Mouse (Mus musculus) gastrocnemius, postnatal 36 days (tissue): ENCODE results near the gene E130114P18Rik. TPM values are rescaled to one million over a fixed set of nuclear protein-coding genes. Genes with fewer than 3 reads are reported as not detected.
A peak's percentile ranks its signal among the peaks of the same experiment; 100 is the strongest.

ENCODE experiments used
- DNase-seq, 2 experiments: peaks; one replicate each; pipeline ENCODE4 v3.0.0; 2022
- intact Hi-C: fragments of 180-260 bp; cut with DNase I; formaldehyde crosslinking; loops from one replicate; pipeline ENCODE4 v1.15.1; 2025
- total RNA-seq, 2 experiments: library from RNA; stranded (reverse); gene quantifications; 2 replicates each; pipeline ENCODE4 v1.2.3; 2021

The E130114P18Rik gene
- total RNA-seq, 2 experiments from 2014 or later = 0.26 TPM; not detected in 1

DNA sequence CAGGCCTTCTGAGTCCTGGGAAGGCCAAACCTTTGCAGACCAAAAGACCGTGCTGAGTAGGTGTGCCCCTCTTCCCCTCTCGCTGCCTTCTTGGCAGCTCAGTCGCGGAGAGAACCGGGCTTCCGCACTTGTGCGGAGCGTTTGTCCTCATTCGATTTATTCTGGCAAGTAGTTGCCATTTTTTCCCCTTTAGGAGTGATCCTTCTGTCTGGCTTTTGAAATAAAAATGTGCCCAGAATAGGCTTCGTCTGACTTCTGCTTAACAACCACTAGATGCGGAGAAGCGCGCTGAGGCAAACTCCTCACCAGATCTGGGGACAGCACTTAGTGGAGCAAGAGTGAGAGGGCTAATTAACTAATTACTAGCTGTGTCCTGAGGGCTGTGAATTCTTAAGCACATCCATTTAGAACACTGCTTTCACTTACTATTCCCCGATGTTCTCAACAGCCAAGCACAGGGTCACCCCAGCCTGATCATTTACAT, 19.9 kb downstream of the E130114P18Rik start:
- intact Hi-C loops = no loop called here
- DNase-seq = peak in 1 of 2 experiments; percentile 43

GRCm38 (mm10) chr4:97757207-97757977, 20.5 kb downstream of the E130114P18Rik start:
- intact Hi-C loops = no loop called here

DNA sequence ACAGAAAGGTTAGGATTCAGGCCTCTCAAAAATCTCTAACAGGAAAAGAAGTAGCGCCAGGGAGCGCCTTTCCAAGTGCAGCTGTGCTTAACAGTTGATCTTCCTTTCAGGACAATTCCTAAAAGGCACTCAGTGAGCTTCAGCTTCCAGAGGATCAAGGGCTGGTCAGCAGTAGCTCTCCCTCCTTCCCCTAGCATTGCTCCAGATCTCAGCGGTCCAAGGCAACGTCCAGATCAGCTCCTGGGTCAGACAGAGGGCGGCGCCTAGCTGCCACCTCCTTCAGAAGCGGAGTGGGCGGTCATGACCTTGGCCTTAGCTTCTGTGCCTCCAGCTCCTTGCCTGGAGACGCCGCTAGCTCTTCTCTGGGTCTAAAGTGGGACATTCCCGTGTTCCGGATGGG, 23.6 kb downstream of the E130114P18Rik start:
- peak; percentile 61 to 66 for DNase-seq
- intact Hi-C loops = loop anchor here (5.0 kb wide), 2 partner anchors 113 to 172 kb away; no protein-coding TSS in a partner anchor

More at GRCm38 (mm10) chr4:97757207-97757977, 20.5 kb downstream of the E130114P18Rik start:
- peak; percentile 62 to 72 for DNase-seq

DNA sequence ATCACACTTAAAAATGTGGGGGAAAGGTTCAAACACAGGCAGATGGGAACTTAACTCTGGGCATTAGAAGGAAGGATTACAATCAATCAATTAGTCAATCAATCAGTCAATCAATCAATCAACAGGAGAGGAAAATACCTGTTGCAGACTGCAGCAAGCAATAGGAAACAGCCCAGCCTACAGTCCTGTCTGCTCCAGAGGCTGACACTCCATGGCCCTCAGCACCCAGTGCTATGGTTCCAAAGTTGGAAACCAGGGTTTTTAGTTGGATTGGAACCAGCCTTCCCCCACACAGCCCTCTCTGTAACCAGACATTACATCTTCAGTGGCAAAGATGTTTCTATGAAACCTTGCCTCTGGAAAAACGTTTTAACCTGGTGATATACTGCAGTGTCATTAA, 24.4 kb downstream of the E130114P18Rik start:
- DNase-seq = no peak
- intact Hi-C loops = loop anchor here (2.0 to 5.0 kb wide), 3 partner anchors 114 to 357 kb away; no protein-coding TSS in a partner anchor

DNA sequence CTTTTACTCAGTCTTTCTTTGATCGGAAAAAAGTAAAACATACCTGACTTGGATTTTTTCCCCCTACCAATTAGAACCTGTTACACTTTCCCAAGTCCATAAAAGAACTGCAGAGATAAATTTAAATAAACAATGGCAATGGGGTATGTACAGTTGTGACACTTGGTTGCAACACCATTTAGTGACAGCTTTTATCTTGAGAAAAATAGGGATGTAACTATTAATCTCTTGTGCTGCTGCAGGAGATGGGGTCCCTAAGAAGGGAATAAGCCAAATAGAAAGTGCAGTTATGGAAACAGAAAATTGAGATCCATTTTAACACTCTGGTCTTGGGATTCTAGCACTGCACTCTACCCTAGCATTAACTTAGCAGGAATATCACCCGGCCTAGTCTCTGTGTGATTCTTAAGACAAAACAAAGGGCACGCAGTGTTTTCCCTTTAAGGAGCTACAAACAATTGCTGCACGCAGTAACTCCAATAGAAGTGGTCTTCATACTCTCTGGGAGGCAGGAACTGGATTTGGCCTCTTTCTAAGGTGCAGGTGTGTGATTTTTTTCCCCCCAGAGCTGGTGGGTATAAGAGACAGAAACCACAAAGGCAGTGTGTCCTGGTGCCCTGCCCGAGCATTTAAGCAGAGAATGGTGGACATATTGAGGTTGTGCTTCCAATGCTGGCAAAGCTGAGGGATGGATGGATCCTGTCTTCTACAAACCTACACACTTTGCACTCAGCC, 25.4 kb downstream of the E130114P18Rik start:
- intact Hi-C loops = loop anchor here (2.0 to 5.0 kb wide), 3 partner anchors 115 to 358 kb away; no protein-coding TSS in a partner anchor
- no peak for DNase-seq

DNA sequence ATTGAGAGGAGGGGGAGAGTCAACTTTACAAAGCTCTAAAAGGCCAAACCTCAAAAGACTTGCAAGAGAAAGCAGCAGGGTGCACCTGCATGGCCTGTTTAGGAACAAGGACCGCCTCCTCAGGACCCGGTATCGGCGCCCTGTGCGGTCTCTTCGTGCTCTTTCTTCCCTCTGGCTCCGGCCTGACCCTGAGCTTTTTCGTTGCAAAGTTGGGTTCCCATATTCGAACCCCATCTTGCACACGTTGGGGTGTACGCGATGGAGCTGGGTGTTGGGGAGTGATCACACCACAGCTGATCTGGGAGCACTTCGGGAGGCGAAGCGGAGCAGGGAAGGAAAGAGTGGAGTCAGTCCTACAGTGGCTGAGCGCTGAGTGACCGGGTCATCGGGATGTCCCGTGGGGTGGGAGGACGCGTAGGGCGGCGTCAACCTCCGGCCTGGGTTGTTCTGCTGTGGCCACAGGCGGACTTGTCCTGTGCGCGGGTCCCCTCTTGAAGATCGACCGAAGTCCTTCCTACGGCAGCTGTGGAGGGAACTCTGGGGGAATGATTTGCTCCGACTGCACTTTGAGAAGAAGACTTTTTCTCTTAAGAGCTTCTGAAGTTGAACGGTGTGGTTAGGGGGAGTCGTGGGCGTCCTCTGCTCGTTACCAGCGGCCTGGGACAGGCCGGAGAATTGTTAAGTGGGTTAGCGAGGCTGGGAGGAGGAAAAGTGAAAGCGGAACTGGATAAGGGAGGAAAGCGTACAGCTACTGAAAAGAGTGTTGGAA, 26.2 kb downstream of the E130114P18Rik start:
- DNase-seq = peak; percentile 74 to 75
- intact Hi-C loops = loop anchor here (2.0 to 5.0 kb wide), 6 partner anchors 27 to 571 kb away; partner anchors contain the start of gene E130114P18Rik

DNA sequence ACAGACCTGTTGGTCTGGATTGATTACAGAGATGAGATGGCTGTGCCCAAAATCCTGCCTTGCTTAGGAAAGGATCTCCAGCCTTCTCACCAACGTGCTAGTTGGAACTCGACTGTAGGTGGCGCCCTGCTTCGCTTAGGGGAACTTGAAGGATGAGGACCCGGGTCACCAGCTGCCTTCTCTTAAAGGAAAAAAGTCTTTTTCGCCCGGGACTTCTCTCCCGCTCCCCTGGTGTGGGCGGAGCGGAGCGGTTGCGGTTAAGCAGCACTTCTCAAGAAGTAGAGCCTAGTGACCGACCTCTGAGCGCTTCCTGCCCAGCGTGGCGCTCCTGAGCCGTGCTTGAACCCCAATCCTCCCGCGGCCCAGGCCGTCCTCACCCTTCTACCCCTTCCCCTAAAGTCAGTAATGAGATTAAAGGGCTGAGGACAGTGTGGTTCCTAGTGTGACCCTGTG, 26.8 kb downstream of the E130114P18Rik start:
- DNase-seq = peak; percentile 86 to 93
- intact Hi-C loops = loop anchor here (2.0 to 5.0 kb wide), 5 partner anchors 28 to 572 kb away; partner anchors contain the start of gene E130114P18Rik

- no peak for DNase-seq
- intact Hi-C loops = loop anchor here (2.0 to 5.0 kb wide), 5 partner anchors 28 to 572 kb away; partner anchors contain the start of gene E130114P18Rik
Measured at GRCm38 (mm10) chr4:97750401-97750800, 27.5 kb downstream of the E130114P18Rik start.

DNA sequence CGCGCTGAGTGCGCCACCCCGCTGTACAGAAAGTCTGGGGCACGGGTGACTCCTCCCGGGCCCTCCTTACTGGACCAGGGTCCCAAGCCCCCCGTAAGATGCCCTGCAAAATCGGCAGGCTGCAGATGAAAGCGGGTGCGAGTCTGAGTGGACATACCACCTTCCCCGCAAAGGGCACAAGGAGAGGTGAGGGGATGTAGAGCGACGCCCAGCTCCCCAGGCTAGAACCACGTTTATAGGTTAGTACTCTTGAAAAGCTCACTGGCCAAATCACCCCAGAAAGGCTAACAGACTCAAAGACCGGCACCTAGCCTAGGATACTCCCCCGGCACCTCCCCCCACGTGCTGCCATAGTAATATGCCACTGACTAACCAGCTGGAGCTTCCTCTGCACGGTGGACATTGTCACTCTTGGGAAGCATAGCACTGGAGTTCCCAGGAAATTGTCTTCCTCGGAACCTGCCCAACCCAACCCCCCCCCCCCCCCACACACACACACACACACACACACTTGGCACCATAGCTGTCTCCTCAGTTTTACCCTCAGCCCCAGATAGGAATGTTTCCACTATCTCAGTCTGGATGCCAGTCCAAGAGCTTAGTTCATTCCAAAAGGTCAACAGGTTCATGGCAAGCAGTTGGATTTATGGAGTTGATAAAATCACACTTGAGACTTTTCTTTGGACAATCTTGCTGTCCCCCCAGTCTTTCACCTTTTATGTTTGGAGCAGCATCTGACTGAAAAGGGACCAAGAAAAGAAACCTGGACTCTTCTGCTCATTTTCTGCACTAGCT, 31.6 kb downstream of the E130114P18Rik start:
- intact Hi-C loops = loop anchor here (1.0 to 5.0 kb wide), 4 partner anchors 119 to 1049 kb away; no protein-coding TSS in a partner anchor
- DNase-seq = no peak

DNA sequence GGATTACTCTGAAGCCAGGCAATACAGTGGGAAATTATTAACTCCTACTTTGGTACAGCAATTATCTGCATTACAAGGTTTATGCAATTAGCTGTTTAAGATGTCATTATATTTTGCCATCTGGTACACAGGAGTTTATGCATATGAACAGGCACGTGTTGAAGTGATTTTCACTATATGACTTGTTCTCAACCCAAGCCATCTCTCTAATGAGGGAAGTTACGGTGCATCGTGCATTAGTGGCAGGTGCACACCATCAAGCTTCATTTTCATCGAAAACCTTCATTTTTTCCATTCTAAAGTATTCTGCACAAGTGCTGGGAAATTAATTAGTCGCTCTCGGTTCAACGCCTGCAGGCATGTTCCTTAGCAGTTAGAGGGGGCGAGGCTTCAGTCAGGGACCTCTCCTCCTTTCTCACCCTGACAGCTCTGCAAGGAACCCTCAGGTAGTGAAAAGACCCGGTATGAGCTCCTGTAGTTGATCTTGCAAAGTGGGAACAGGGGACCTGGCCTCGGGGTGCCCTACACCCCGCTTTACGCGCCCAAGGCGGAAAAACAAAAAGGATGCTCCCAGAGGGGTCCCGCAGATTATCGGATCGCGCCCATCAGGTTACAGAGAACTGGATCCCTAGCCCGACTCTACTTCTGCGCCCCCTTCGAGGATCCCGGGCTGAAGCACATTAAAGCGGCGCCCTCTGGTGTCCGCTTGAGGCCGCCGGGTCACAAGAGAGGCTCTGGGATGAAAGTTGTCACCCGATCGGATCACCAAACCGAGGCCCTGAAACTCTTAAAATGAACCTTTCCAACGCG, 32.4 kb downstream of the E130114P18Rik start:
- intact Hi-C loops = loop anchor here (1.0 to 5.0 kb wide), 4 partner anchors 118 to 1048 kb away; no protein-coding TSS in a partner anchor
- peak; percentile 69 to 76 for DNase-seq

DNA sequence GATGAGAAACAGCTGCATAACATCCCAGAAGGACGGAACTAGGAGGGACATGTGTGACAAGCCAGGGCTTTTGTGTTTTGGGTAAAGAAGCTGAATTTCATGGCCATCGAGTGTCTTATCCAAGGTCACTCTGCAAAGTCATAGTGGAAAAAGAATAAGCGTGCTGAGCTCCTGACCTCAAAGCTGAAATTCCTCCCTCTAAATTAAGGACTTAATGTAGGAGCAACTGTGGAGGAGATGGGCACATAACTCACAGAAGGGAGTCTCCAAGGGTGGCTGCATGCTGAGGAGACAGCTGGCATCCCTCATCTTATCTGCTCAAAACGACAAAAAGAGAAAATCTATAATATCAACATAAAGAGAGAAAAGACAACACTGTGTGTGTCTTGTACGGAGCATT, 33.9 kb downstream of the E130114P18Rik start:
- intact Hi-C loops = no loop called here
- DNase-seq = no peak

GRCm38 (mm10) chr4:97733392-97733791, 44.5 kb downstream of the E130114P18Rik start:
- intact Hi-C loops = no loop called here
- DNase-seq = no peak

- intact Hi-C loops = no loop called here
- no peak for DNase-seq
Measured at GRCm38 (mm10) chr4:97730416-97730815, 47.5 kb downstream of the E130114P18Rik start.

GRCm38 (mm10) chr4:97729999-97730398, 47.9 kb downstream of the E130114P18Rik start:
- intact Hi-C loops = no loop called here
- DNase-seq = no peak

GRCm38 (mm10) chr4:97728520-97728919, 49.4 kb downstream of the E130114P18Rik start:
- intact Hi-C loops = no loop called here
- DNase-seq = no peak

DNA sequence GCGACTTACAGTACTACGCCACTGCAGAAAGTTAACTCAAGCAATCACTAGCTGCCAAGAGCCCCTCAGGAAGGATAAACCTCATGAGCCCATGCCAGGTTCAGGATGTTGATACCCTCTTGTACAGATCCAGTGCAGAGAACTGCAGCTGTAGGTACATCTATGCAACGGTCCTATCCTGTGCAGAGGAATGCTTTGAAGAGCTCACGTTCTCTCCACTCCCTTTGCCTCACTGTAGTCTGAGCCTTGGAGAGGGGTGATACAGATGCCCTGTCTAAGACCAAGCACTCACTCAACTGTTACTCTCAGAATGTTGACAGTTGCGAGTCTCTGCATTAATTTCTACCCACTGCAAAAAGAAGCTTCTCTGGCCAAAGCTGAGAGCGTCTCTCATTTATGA, 54.5 kb downstream of the E130114P18Rik start:
- intact Hi-C loops = no loop called here
- DNase-seq = no peak

- intact Hi-C loops = no loop called here
- DNase-seq = no peak
Measured at GRCm38 (mm10) chr4:97722666-97723065, 55.2 kb downstream of the E130114P18Rik start.

- intact Hi-C loops = no loop called here
- DNase-seq = no peak
Measured at GRCm38 (mm10) chr4:97714616-97715015, 63.3 kb downstream of the E130114P18Rik start.
